Mouse (Mus musculus) embryo, embryonic 10 days (tissue): ENCODE results near the gene Tceal8.
A peak's percentile ranks its signal among the peaks of the same experiment; 100 is the strongest.

Experiments
- DNase-seq: peaks from one replicate; pipeline ENCODE4 v3.0.0-alpha.2; 2015; ENCODE audit warnings: low spot score

The Tceal8 gene

GRCm38 (mm10) chrX:136127744-136128064, 44.4 kb downstream of the Tceal8 start:
- peak; percentile 56 for DNase-seq

GRCm38 (mm10) chrX:136127038-136127743, 45.0 kb downstream of the Tceal8 start:
- DNase-seq: peak; percentile 9
